Mouse (Mus musculus) neural tube, embryonic 11.5 days (tissue): ENCODE measurements around the gene Csrnp3. TPM values are rescaled to one million over a fixed set of nuclear protein-coding genes. Genes with fewer than 3 reads are reported as not detected.
"Not testable (repeated sequence)": the region's sequence is repeated elsewhere in the genome, so short reads cannot be mapped to it uniquely, and the experiment has no call there.

ENCODE experiments used
- ATAC-seq: fragments of 200-750 bp; cut with Nextera tagmentation; 2 replicates; pipeline ENCODE4 v1.8.0; 2017; ENCODE audit warnings: moderate number of reproducible peaks, mild to moderate bottlenecking, moderate TSS enrichment, moderate library complexity; ENCODE audit not compliant: insufficient read depth, low FRiP score, low TSS enrichment
- DNase-seq: peaks from one replicate; pipeline ENCODE4 v3.0.0-alpha.2; 2015; ENCODE audit warnings: low spot score
- H3K27ac ChIP-seq: fragments of 300-500 bp; sonication (generic); 2 replicates; pipeline ENCODE4 v1.5.1; 2014; ENCODE audit warnings: low read depth, mild to moderate bottlenecking, low read length
- H3K27me3 ChIP-seq: fragments of 300-500 bp; sonication (generic); 2 replicates; pipeline ENCODE4 v1.6.1; 2014; ENCODE audit warnings: mild to moderate bottlenecking, low read length, mixed read lengths; ENCODE audit not compliant: control insufficient read depth, insufficient read depth
- H3K36me3 ChIP-seq: fragments of 300-500 bp; sonication (generic); 2 replicates; pipeline ENCODE4 v1.6.1; 2014; ENCODE audit warnings: mild to moderate bottlenecking, low read length, moderate library complexity, mixed read lengths; ENCODE audit not compliant: control insufficient read depth, insufficient read depth
- H3K4me1 ChIP-seq: fragments of 300-500 bp; sonication (generic); 2 replicates; pipeline ENCODE4 v1.6.1; 2014; ENCODE audit warnings: low read length, mixed read lengths; ENCODE audit not compliant: control insufficient read depth, insufficient read depth
- H3K4me2 ChIP-seq: fragments of 300-500 bp; sonication (generic); 2 replicates; pipeline ENCODE4 v1.6.1; 2014; ENCODE audit warnings: low read depth, mild to moderate bottlenecking, moderate library complexity
- H3K4me3 ChIP-seq: fragments of 300-500 bp; sonication (generic); 2 replicates; pipeline ENCODE4 v1.5.1; 2014; ENCODE audit warnings: low read depth, low read length
- H3K9ac ChIP-seq: fragments of 300-500 bp; sonication (generic); 2 replicates; pipeline ENCODE4 v1.6.1; 2014; ENCODE audit warnings: mild to moderate bottlenecking, low read length
- H3K9me3 ChIP-seq: fragments of 300-500 bp; sonication (generic); 2 replicates; pipeline ENCODE4 v1.6.1; 2016; ENCODE audit warnings: low read length; ENCODE audit not compliant: control insufficient read depth
- WGBS: fragments of 180-500 bp; shearing (Covaris S2); extraction: QIAGEN DNeasy Blood & Tissue Kit; methylation state at CpG from one replicate; pipeline ENCODE4 v1.1.7; 2014; 5-methylcytosine and 5-hydroxymethylcytosine counted together
- polyA plus RNA-seq: library from polyadenylated mRNA; unstranded; fragments of >200 nt; fragmentation: Nextera tagmentation; extraction: Ambion mirVana; gene quantifications from 2 replicates; pipeline ENCODE4 v1.2.1, GENCODE M21; 2014

The Csrnp3 gene
- 15.5 and 16.7 TPM in 2 replicates for polyA plus RNA-seq

DNA sequence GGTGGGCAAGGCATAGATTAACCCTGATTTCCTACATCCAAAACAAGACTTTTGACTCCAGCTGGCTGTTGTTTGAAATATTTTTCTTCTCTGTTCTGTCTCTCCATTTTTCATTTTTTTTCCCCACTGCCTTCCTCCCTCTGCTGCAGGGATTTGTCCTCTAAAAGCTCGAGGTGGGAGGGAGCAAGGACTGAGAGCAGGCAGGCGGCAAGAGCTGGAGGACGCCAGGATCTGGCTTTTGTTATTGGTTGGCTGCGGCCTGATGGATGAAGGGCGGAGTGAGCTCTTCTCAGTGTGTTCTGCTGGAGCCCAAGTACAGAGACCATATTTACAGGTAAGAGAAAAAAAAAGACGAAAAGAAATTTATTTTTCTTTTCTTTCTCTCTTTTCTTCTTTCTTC is at the start of gene Csrnp3:
Csrnp3 (plus strand) TSS at position 217 of the 400 bp plus-strand sequence.
- Histone ChIP-seq H3K36me3 (no peaks in the 10 kb centered on the region), H3K4me3 (peak within 1 kb of the TSS; percentile 48), H3K4me1 (peaks cover 7% of the 10 kb centered on the region; the same call in 1 of the 2 replicates), H3K27me3 (no peaks in the 10 kb centered on the region), H3K27ac (0 out of 2 replicates have a peak within 1 kb of the TSS, but pooled peaks have one; percentile 29), H3K4me2 (peak within 1 kb of the TSS; percentile 62), H3K9ac (peak within 1 kb of the TSS; percentile 54), H3K9me3 (no peaks in the 10 kb centered on the region)
- 0% methylated on average over 6 of the region's 6 CpGs for WGBS
- DNase-seq = peak; percentile 80
- peak; percentile 75 for ATAC-seq

DNA sequence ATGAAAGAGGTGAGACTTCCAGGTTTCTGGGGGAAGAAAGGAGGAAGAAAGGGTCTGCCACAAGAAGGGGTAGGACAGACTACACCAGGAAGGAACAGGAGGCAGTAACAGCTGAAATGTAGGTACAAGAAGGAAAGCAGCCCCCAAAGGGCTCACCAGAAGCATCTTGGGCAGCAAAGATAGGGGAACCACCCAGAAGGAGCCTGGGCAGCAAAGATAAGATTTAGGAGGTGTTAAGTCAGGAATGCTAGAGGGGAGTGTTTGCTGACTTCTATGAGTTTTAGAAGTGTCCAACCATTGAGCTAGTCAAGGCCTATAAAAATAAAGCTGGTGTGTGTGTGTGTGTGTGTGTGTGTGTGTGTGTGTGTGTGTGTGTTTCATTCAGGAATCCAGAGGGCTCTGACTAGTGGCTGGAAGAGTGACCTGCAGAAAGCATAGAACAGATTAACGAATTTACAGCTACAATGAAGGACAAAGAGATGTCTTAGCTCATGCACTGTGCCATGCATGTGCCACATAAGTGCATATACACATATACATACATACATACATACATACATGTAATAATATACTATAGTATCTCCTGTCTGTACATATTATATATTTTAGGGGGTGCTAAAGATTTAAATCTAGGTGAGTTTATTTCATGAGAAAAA is 44.4 kb upstream of the Csrnp3 start:
- Histone ChIP-seq H3K27ac (no peak overlapping the region), H3K27me3 (no peaks in the 10 kb centered on the region), H3K9me3 (no peaks in the 10 kb centered on the region), H3K36me3 (no peaks in the 10 kb centered on the region), H3K4me3 (no peak overlapping the region), H3K4me1 (no peaks in the 10 kb centered on the region), H3K4me2 (no peak overlapping the region), H3K9ac (no peak overlapping the region)
- DNase-seq = no peak
- no peak for ATAC-seq
- WGBS = 85% methylated on average over 1 of the region's 1 CpGs

- Histone ChIP-seq H3K4me1 (no peaks in the 10 kb centered on the region), H3K4me2 (no peak overlapping the region), H3K4me3 (no peak overlapping the region), H3K9me3 (no peaks in the 10 kb centered on the region), H3K9ac (no peak overlapping the region), H3K27me3 (no peaks in the 10 kb centered on the region), H3K36me3 (no peaks in the 10 kb centered on the region), H3K27ac (no peak overlapping the region)
- ATAC-seq (no peak), DNase-seq (no peak)
- 88% methylated on average over 6 of the region's 6 CpGs for WGBS
Observed at GRCm38 (mm10) chr2:65806556-65806955, 39.0 kb upstream of the Csrnp3 start.

DNA sequence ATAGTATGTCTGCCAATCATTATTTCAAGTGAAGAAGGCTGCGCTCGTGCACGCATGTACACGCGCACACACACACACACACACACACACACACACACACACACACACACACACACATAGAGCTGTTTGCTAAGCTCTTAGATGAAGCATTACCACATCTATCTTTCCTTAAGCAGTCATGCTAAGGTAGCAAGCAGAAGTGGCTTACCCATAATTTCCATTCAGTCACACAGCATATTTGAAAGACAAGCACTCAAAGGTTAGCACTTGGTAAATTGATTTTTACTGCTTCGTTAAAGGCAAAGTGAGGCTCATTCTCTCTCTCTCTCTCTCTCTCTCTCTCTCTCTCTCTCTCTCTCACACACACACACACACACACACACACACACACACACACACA is 34.4 kb upstream of the Csrnp3 start:
- not testable (repeated sequence) for DNase-seq, ATAC-seq

GRCm38 (mm10) chr2:65818080-65818796 is 27.3 kb upstream of the Csrnp3 start:
- no peaks in the 10 kb centered on the region for H3K9me3 ChIP-seq
- WGBS = 54% methylated on average over 20 of the region's 20 CpGs
- H3K4me2 ChIP-seq = no peak overlapping the region
- ATAC-seq (0 out of 2 replicates have a peak, but pooled peaks have one; percentile 31), DNase-seq (peak; percentile 61)
- no peaks in the 10 kb centered on the region for H3K4me1 ChIP-seq
- H3K27me3 ChIP-seq = no peaks in the 10 kb centered on the region
- no peaks in the 10 kb centered on the region for H3K36me3 ChIP-seq
- no peak overlapping the region; the same call in 1 of the 2 replicates for H3K9ac ChIP-seq
- H3K4me3 ChIP-seq = no peak overlapping the region
- H3K27ac ChIP-seq = no peak overlapping the region

More for the DNA sequence above, 34.4 kb upstream of the Csrnp3 start:
- WGBS = 90% methylated on average over 6 of the region's 6 CpGs
- not testable (repeated sequence) for H3K4me3 ChIP-seq, H3K9ac ChIP-seq, H3K27me3 ChIP-seq, H3K36me3 ChIP-seq, H3K4me2 ChIP-seq, H3K4me1 ChIP-seq, H3K9me3 ChIP-seq, H3K27ac ChIP-seq

DNA sequence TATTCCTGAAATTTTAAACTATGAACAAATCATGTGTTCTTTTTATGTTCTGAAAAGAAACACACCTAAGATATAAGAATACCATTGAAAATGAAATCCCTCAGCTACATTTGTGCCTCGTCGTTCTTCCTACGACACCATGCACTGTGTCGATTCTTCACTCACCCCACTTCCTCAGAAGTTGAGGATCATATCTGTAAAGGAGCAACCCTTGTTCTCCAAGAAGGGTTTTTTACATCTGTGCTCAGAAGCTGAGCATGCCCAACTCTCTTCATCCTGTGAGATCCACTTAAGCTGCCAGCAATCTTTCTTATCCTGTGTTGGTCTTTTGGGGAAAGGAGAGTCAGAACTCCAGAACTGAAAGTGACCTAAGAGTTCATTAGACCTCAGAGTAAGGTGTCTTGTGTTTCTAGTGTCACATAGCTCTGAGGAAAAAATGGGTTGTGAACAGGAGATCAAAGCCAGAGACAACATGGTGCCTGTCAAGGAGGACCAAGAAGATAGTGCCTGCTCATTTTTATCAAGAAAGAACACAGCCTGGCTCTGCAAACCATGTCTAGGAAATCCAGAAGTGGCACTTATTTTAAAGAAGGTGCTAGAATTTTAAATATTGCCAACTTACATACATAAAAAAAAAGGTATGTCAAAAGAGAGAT is 25.3 kb upstream of the Csrnp3 start:
- H3K27me3 ChIP-seq = no peaks in the 10 kb centered on the region
- 89% methylated on average over 4 of the region's 4 CpGs for WGBS
- H3K9me3 ChIP-seq = no peaks in the 10 kb centered on the region
- H3K4me3 ChIP-seq = no peak overlapping the region
- no peak overlapping the region for H3K4me2 ChIP-seq
- H3K27ac ChIP-seq = no peak overlapping the region
- H3K4me1 ChIP-seq = no peaks in the 10 kb centered on the region
- DNase-seq (no peak), ATAC-seq (no peak)
- H3K9ac ChIP-seq = no peak overlapping the region
- no peaks in the 10 kb centered on the region for H3K36me3 ChIP-seq

GRCm38 (mm10) chr2:65826314-65826713 is 19.3 kb upstream of the Csrnp3 start:
- no peaks in the 10 kb centered on the region for H3K9me3 ChIP-seq
- WGBS = 94% methylated on average over 2 of the region's 2 CpGs
- no peak overlapping the region for H3K4me2 ChIP-seq
- DNase-seq = no peak
- ATAC-seq = no peak
- H3K27ac ChIP-seq = no peak overlapping the region
- no peak overlapping the region for H3K9ac ChIP-seq
- H3K36me3 ChIP-seq = no peaks in the 10 kb centered on the region
- H3K4me3 ChIP-seq = no peak overlapping the region
- H3K27me3 ChIP-seq = no peaks in the 10 kb centered on the region
- no peaks in the 10 kb centered on the region for H3K4me1 ChIP-seq

GRCm38 (mm10) chr2:65826801-65827200 is 18.8 kb upstream of the Csrnp3 start:
- 94% methylated on average over 6 of the region's 6 CpGs for WGBS

More at GRCm38 (mm10) chr2:65826801-65827200, 18.8 kb upstream of the Csrnp3 start:
- Histone ChIP-seq H3K36me3 (no peaks in the 10 kb centered on the region), H3K9ac (no peak overlapping the region), H3K9me3 (no peaks in the 10 kb centered on the region), H3K27me3 (no peaks in the 10 kb centered on the region), H3K4me1 (no peaks in the 10 kb centered on the region), H3K4me3 (no peak overlapping the region), H3K27ac (no peak overlapping the region), H3K4me2 (no peak overlapping the region)
- DNase-seq (no peak), ATAC-seq (no peak)
